8 mouse cellular contexts compared by ENCODE assay signal in the genomic region with DNA sequence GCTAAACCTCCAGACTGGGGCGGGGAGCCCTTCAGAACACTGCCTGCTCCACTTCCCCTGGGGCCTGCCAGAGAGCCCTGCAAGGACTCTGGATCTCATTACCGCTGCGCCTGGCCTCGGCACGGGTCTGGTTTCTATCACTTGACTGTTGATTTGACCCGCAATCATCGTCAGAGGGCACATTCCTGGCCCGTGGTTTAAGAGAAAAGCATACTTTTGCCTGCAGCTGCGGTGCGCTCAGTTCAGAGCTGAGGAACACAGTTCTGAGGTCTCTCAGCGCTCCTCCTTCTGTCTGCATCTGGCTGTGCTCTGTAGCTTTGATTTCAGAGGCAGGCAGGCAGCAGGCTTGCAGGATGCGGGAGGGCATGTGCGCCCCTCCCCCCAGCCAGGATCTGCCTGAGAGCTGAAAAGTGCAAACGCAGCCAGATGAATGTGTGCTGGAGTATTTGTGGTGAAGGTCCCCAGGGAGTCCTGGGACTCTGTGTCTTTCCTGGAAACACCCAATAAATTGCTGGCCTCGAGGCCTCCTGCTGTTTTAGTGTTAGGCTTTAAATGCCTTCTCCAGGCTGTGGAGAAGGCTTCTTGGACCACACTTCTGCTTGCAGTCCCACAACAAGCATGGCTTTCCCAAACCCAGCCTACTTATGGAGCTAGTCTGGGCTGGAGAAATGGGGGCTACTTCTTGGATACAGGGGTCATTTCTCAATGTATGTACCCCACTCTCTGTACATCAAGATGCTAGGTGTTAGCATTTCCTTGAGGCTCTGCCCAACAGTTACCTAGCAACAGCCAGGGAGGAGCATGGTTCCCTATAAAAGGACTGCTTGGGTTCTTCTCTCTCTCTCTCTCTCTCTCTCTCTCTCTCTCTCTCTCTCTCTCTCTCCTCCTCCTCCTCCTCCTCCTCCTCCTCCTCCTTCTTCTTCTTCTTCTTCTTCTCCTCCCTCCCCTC. TPM values are rescaled to one million over a fixed set of nuclear protein-coding genes. Genes with fewer than 3 reads are reported as not detected.
A peak's percentile ranks its signal among the peaks of the same experiment; 100 is the strongest.
DNase-seq lines count a peak whose midpoint lies in the region; ATAC-seq lines count a peak whose summit lies in the region.

No protein-coding gene starts in this region.

- H3K9ac ChIP-seq in intestine, embryonic 16.5 days (ENCODE audit: low read depth, low read length), result peak overlapping the region; percentile 52
- H3K9ac ChIP-seq in midbrain, embryonic 11.5 days (ENCODE audit: low read length), result peak overlapping the region; percentile 59

- H3K4me2 ChIP-seq in intestine, embryonic 16.5 days (ENCODE audit: low read depth, low read length), result peak overlapping the region; percentile 39
- peak overlapping the region; percentile 39 for H3K4me2 ChIP-seq in midbrain, embryonic 11.5 days

- no peaks in the 10 kb centered on the region for H3K27me3 ChIP-seq in embryonic facial prominence, embryonic 10.5 days (replicated peaks; ENCODE audit: low read depth, poor library complexity, severe bottlenecking)
- no peaks in the 10 kb centered on the region for H3K27me3 ChIP-seq in intestine, embryonic 16.5 days (replicated peaks; ENCODE audit: control insufficient read depth, insufficient read depth, low read length)
- no peaks in the 10 kb centered on the region for H3K27me3 ChIP-seq in midbrain, embryonic 11.5 days (ENCODE audit: control insufficient read depth, insufficient read depth, low read length)

- intact Hi-C loops in left cerebral cortex, postnatal 4 days (cut with DNase I), result no loop called here

- under 1% methylated on average over 15 of the region's 15 CpGs for WGBS in embryonic facial prominence, embryonic 10.5 days
- 6% methylated on average over 15 of the region's 15 CpGs for WGBS in intestine, embryonic 16.5 days
- under 1% methylated on average over 15 of the region's 15 CpGs for WGBS in midbrain, embryonic 11.5 days

- H3K4me1 ChIP-seq in embryonic facial prominence, embryonic 10.5 days, result peaks cover 78% of the 10 kb centered on the region
- peaks cover 31% of the 10 kb centered on the region for H3K4me1 ChIP-seq in intestine, embryonic 16.5 days (ENCODE audit: control insufficient read depth, insufficient read depth, low read length)
- H3K4me1 ChIP-seq in midbrain, embryonic 11.5 days (ENCODE audit: control insufficient read depth, insufficient read depth, low read length), result peaks cover 37% of the 10 kb centered on the region

- peak overlapping the region; percentile 93 for H3K27ac ChIP-seq in embryonic facial prominence, embryonic 10.5 days (replicated peaks)
- H3K27ac ChIP-seq in intestine, embryonic 16.5 days (ENCODE audit: low read length), result peak overlapping the region; percentile 90
- H3K27ac ChIP-seq in midbrain, embryonic 11.5 days (ENCODE audit: low read depth, low read length), result peak overlapping the region; percentile 80

- H3K4me3 ChIP-seq in embryonic facial prominence, embryonic 10.5 days, result peak overlapping the region; percentile 42
- no peak overlapping the region for H3K4me3 ChIP-seq in intestine, embryonic 16.5 days (ENCODE audit: low read length)
- H3K4me3 ChIP-seq in midbrain, embryonic 11.5 days (ENCODE audit: low read depth, low read length), result 0 out of 2 replicates have a peak overlapping the region, but pooled peaks have one; percentile 11

- H3K36me3 ChIP-seq in embryonic facial prominence, embryonic 10.5 days (replicated peaks), result no peaks in the 10 kb centered on the region
- H3K36me3 ChIP-seq in intestine, embryonic 16.5 days (ENCODE audit: control insufficient read depth, insufficient read depth, low read length), result no peaks in the 10 kb centered on the region
- H3K36me3 ChIP-seq in midbrain, embryonic 11.5 days (ENCODE audit: control insufficient read depth, insufficient read depth, low read length), result no peaks in the 10 kb centered on the region

- ATAC-seq in intestine, embryonic 16.5 days, result peak; percentile 83
- ATAC-seq in midbrain, embryonic 11.5 days (ENCODE audit: low FRiP score), result peak; percentile 82
- no peak for ATAC-seq in erythroblast, adult 5-6 weeks (replicated peaks; ENCODE audit: low FRiP score, poor library complexity, severe bottlenecking)

- peak; percentile 97 for DNase-seq in MN1 (ENCODE audit: low spot score)
- peak; percentile 96 for DNase-seq in embryonic facial prominence, embryonic 10.5 days (ENCODE audit: low spot score)
- peak; percentile 78 to 84 for DNase-seq in heart, adult 18-20 months
- DNase-seq in left cerebral cortex, postnatal 4 days, result peak; percentile 65
- peak; percentile 97 for DNase-seq in midbrain, embryonic 11.5 days (ENCODE audit: low spot score, missing footprints)
- DNase-seq in skeletal muscle tissue, adult 2 months (ENCODE audit: low read depth, low spot score), result peak; percentile 70

- no peaks in the 10 kb centered on the region for H3K9me3 ChIP-seq in embryonic facial prominence, embryonic 10.5 days
- no peaks in the 10 kb centered on the region for H3K9me3 ChIP-seq in intestine, embryonic 16.5 days (ENCODE audit: control insufficient read depth, low read length)
- H3K9me3 ChIP-seq in midbrain, embryonic 11.5 days (ENCODE audit: control insufficient read depth, low read length), result no peaks in the 10 kb centered on the region

RNA-seq across cellular contexts. Expression of gene Alox5ap, which starts 56.2 kb away (rescaled TPM):
- polyA plus RNA-seq in embryonic facial prominence, embryonic 10.5 days (2016; fragmentation: Nextera tagmentation; extraction: Ambion mirVana), result 5.5 and 5.8 TPM in 2 replicates
- 10 to 100 TPM; 12.6 TPM for total RNA-seq in heart, adult 18-20 months (2021)
- 11.2 and 11.4 TPM in 2 replicates for polyA plus RNA-seq in intestine, embryonic 16.5 days (2015; fragmentation: Nextera tagmentation; extraction: Ambion mirVana)
- 1 to 10 TPM; 6.4 to 7.8 TPM for total RNA-seq in left cerebral cortex, postnatal 4 days (2021)
- 6.3 and 9.3 TPM in 2 replicates for polyA plus RNA-seq in midbrain, embryonic 11.5 days (2014; fragmentation: Nextera tagmentation; extraction: Ambion mirVana)
- total RNA-seq in erythroblast, adult 5-6 weeks (2015; ENCODE audit: low replicate concordance), result 202 and 238 TPM in 2 replicates
- total RNA-seq in erythroblast, adult 5-6 weeks (2017; ENCODE audit: low replicate concordance), result 173 and 187 TPM in 2 replicates

Comparison
In these comparisons a context has a peak if more than half of its experiments do, and no peak if none do; other contexts are left out.
1. RNA of gene Alox5ap, which starts 56.2 kb away (total RNA-seq): 173 to 238 TPM in erythroblast, adult 5-6 weeks; 12.6 TPM in heart, adult 18-20 months and 6.4 to 7.8 TPM in left cerebral cortex, postnatal 4 days; every median in the first group is over 10 times any median in the second.
2. Peak in every context shown above with its lines, with median percentiles within 50 percentile points of each other: DNase-seq and H3K27ac ChIP-seq.